Mouse (Mus musculus): Measurements from ENCODE around the gene Gcdh. TPM values are rescaled to one million over a fixed set of nuclear protein-coding genes. Genes with fewer than 3 reads are reported as not detected.

Gcdh gene
- total RNA-seq, 2 experiments from 2014 or later: 41.4 to 42.0 TPM

- intact Hi-C loops (cut with DNase I): loop anchor here (10.0 kb wide), 1 partner anchor 824 kb away; the partner anchor contains the start of gene 2210011C24Rik
- no peak for DNase-seq
These were observed 55.2 kb downstream of the Gcdh start for GRCm38 (mm10) chr8:84838513-84838912.

- intact Hi-C loops (cut with DNase I): loop anchor here (10.0 kb wide), 1 partner anchor 823 kb away; the partner anchor contains the start of gene 2210011C24Rik
- no peak for DNase-seq
These were observed 55.7 kb downstream of the Gcdh start for GRCm38 (mm10) chr8:84837912-84838470.

- no peak for DNase-seq
- intact Hi-C loops (cut with DNase I): loop anchor here (10.0 kb wide), 1 partner anchor 823 kb away; the partner anchor contains the start of gene 2210011C24Rik
These were observed 56.4 kb downstream of the Gcdh start for GRCm38 (mm10) chr8:84837149-84837911.

Small RNA genes lying within 50 kb of the gene (microRNA-seq; reads per million reads assigned to microRNA genes)
- gene Gm24197: 0 to 6.4 reads per million in 2 experiments
- 2.2 to 8.7 reads per million in 2 experiments for gene Mir7069

Other genes with a start within 250 kb of the Gcdh start
- 10 to 100 TPM; 26.2 to 29.4 TPM for gene Ier2, start 231.1 kb downstream of the Gcdh start, total RNA-seq (2021)
- gene Trmt1, start 207.6 kb downstream of the Gcdh start, total RNA-seq (2021): 10 to 100 TPM; 32.5 to 35.2 TPM
- 10 to 100 TPM; 35.6 to 40.5 TPM for gene Nacc1, start 206.1 kb downstream of the Gcdh start, total RNA-seq (2021)
- 1 to 10 TPM; 5.8 to 6.7 TPM for gene Lyl1, start 192.5 kb downstream of the Gcdh start, total RNA-seq (2021)
- gene G430095P16Rik, start 170.9 kb downstream of the Gcdh start, total RNA-seq (2021): under 1 TPM; 0.54 to 0.69 TPM
- 100 to 1,000 TPM; 276 to 280 TPM for gene Nfix, start 93.6 kb downstream of the Gcdh start, total RNA-seq (2021)
- gene Dand5, start 71.1 kb downstream of the Gcdh start, total RNA-seq (2021): 1 to 10 TPM; 6.1 to 6.4 TPM
- 10 to 100 TPM; 23.0 to 25.0 TPM for gene Gadd45gip1, start 62.4 kb downstream of the Gcdh start, total RNA-seq (2021)
- gene Rad23a, start 53.3 kb downstream of the Gcdh start, total RNA-seq (2021): 10 to 100 TPM; 78.9 to 79.9 TPM
- 100 to 1,000 TPM; 262 to 331 TPM for gene Calr, start 47.0 kb downstream of the Gcdh start, total RNA-seq (2021)
- 10 to 100 TPM; 23.7 to 27.8 TPM for gene Farsa, start 36.9 kb downstream of the Gcdh start, total RNA-seq (2021)
- gene Syce2, start 21.8 kb downstream of the Gcdh start, total RNA-seq (2021): 1 to 10 TPM; 2.2 to 3.7 TPM
- gene Klf1, start 8.0 kb upstream of the Gcdh start, total RNA-seq (2021): not detected
- 1 to 10 TPM; 5.9 to 7.3 TPM for gene Dnase2a, start 14.6 kb upstream of the Gcdh start, total RNA-seq (2021)
- not detected for gene Mast1, start 43.4 kb upstream of the Gcdh start, total RNA-seq (2021)
- gene Rtbdn, start 53.1 kb upstream of the Gcdh start, total RNA-seq (2021): not detected
- 1 to 10 TPM; 1.1 to 2.7 TPM for gene Gm49661, start 75.5 kb upstream of the Gcdh start, total RNA-seq (2021)
- 100 to 1,000 TPM; 627 to 727 TPM for gene Prdx2, start 75.7 kb upstream of the Gcdh start, total RNA-seq (2021)
- gene Rnaseh2a, start 75.8 kb upstream of the Gcdh start, total RNA-seq (2021): 10 to 100 TPM; 39.7 to 50.7 TPM
- gene Junb, start 84.8 kb upstream of the Gcdh start, total RNA-seq (2021): 10 to 100 TPM; 11.2 to 13.9 TPM
- gene Hook2, start 96.7 kb upstream of the Gcdh start, total RNA-seq (2021): 1 to 10 TPM; 1.6 to 2.0 TPM
- gene Best2, start 120.6 kb upstream of the Gcdh start, total RNA-seq (2021): not detected
- 10 to 100 TPM; 65.7 to 67.1 TPM for gene Asna1, start 131.4 kb upstream of the Gcdh start, total RNA-seq (2021)
- gene Trir, start 132.9 kb upstream of the Gcdh start, total RNA-seq (2021): 10 to 100 TPM; 90.8 to 99.1 TPM
- gene Tnpo2, start 143.0 kb upstream of the Gcdh start, total RNA-seq (2021): 10 to 100 TPM; 28.0 to 42.2 TPM
- 1 to 10 TPM; 6.8 to 9.1 TPM for gene Fbxw9, start 166.1 kb upstream of the Gcdh start, total RNA-seq (2021)
- gene Gm5741, start 174.1 kb upstream of the Gcdh start, total RNA-seq (2021): not detected
- gene Dhps, start 177.8 kb upstream of the Gcdh start, total RNA-seq (2021): 10 to 100 TPM; 23.5 to 27.8 TPM
- 10 to 100 TPM; 37.0 to 40.2 TPM for gene Wdr83os, start 186.8 kb upstream of the Gcdh start, total RNA-seq (2021)
- gene Wdr83, start 187.4 kb upstream of the Gcdh start, total RNA-seq (2021): 10 to 100 TPM; 27.2 to 27.6 TPM
- 10 to 100 TPM; 30.4 to 37.8 TPM for gene Man2b1, start 189.3 kb upstream of the Gcdh start, total RNA-seq (2021)
- 1 to 10 TPM; 2.0 to 2.5 TPM for gene Zfp791, start 229.2 kb upstream of the Gcdh start, total RNA-seq (2021)

All from heart, postnatal 14 days (tissue).